Comparison of ENCODE assay signal across 15 mouse cellular contexts in the genomic region with DNA sequence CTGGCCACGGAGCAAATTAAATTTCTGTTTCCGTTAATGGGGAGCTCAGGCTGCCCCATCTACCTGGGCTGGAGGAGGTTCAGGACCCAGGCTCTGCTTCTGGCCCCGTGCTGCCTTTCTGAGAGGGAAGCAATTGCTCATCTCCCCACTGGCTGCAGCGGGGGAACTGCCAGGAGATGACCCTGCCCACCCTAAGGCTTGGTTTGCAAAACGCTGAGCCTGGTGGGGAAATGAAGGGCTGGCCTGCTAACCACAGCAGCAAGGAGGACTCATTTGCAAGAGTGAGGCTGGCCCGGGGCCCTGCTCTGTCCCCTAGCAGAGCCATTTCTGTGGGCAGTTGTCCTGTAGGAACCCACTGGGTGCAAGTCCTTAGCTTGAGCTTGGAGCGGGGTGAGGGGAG. TPM values are rescaled to one million over a fixed set of nuclear protein-coding genes. Genes with fewer than 3 reads are reported as not detected.
DNase-seq lines count a peak whose midpoint lies in the region; ATAC-seq lines count a peak whose summit lies in the region.
"Had no signal": no experiment of that assay in that cellular context is flagged by ENCODE, and none has a peak within 500 bp of the region (broad histone marks: within the 10 kb centered on the region; RNA-seq: fewer than 3 reads in every experiment).

No protein-coding gene starts in this region.

- no peak for ATAC-seq in neural tube, embryonic 12.5 days (ENCODE audit: low FRiP score, low read depth)
- ATAC-seq in granulocyte monocyte progenitor cell, adult 5-6 weeks (replicated peaks; ENCODE audit: poor library complexity, severe bottlenecking): peak; percentile 80
- no peak; the same call in 1 of the 2 replicates for ATAC-seq in liver, embryonic 13.5 days (ENCODE audit: low read depth)
- ATAC-seq in midbrain, embryonic 13.5 days: no peak
- ATAC-seq in forebrain, embryonic 14.5 days: no peak
- ATAC-seq: forebrain, embryonic 16.5 days had no signal

- no peaks in the 10 kb centered on the region for H3K36me3 ChIP-seq in neural tube, embryonic 12.5 days
- no peaks in the 10 kb centered on the region for H3K36me3 ChIP-seq in liver, embryonic 13.5 days
- no peaks in the 10 kb centered on the region for H3K36me3 ChIP-seq in midbrain, embryonic 13.5 days
- no peaks in the 10 kb centered on the region for H3K36me3 ChIP-seq in forebrain, embryonic 14.5 days (ENCODE audit: control insufficient read depth, insufficient read depth, low read length)

- no peak overlapping the region for H3K4me2 ChIP-seq in neural tube, embryonic 12.5 days (replicated peaks)
- no peak overlapping the region for H3K4me2 ChIP-seq in liver, embryonic 13.5 days
- no peak overlapping the region for H3K4me2 ChIP-seq in midbrain, embryonic 13.5 days (replicated peaks)
- H3K4me2 ChIP-seq in forebrain, embryonic 14.5 days (ENCODE audit: low read length): no peak overlapping the region

- H3K4me3 ChIP-seq in neural tube, embryonic 12.5 days: no peak overlapping the region
- H3K4me3 ChIP-seq in liver, embryonic 13.5 days (replicated peaks): no peak overlapping the region
- no peak overlapping the region for H3K4me3 ChIP-seq in midbrain, embryonic 13.5 days (replicated peaks)
- H3K4me3 ChIP-seq in forebrain, embryonic 14.5 days (ENCODE audit: low read depth, low read length): no peak overlapping the region
- H3K4me3 ChIP-seq: erythroblast, embryonic 14.5 days; left cerebral cortex, adult 2 months had no signal

- H3K4me1 ChIP-seq in neural tube, embryonic 12.5 days: no peaks in the 10 kb centered on the region
- peaks cover 26% of the 10 kb centered on the region for H3K4me1 ChIP-seq in liver, embryonic 13.5 days (replicated peaks)
- H3K4me1 ChIP-seq in midbrain, embryonic 13.5 days (replicated peaks): no peaks in the 10 kb centered on the region
- no peaks in the 10 kb centered on the region for H3K4me1 ChIP-seq in forebrain, embryonic 14.5 days (ENCODE audit: control insufficient read depth, insufficient read depth, low read length)

- 70% methylated on average over 7 of the region's 7 CpGs for WGBS in neural tube, embryonic 12.5 days
- WGBS in liver, embryonic 13.5 days (ENCODE audit: insufficient replicate concordance): 37% methylated on average over 7 of the region's 7 CpGs
- 78% methylated on average over 7 of the region's 7 CpGs for WGBS in midbrain, embryonic 13.5 days
- 82% methylated on average over 7 of the region's 7 CpGs for WGBS in forebrain, embryonic 14.5 days

- 0 out of 2 replicates have a peak overlapping the region, but pooled peaks have one; percentile 13 for H3K9ac ChIP-seq in neural tube, embryonic 12.5 days
- no peak overlapping the region for H3K9ac ChIP-seq in liver, embryonic 13.5 days
- H3K9ac ChIP-seq in midbrain, embryonic 13.5 days (replicated peaks): no peak overlapping the region
- no peak overlapping the region for H3K9ac ChIP-seq in forebrain, embryonic 14.5 days (ENCODE audit: low read length)

- 0 out of 2 replicates have a peak, but pooled peaks cover 4% of the 10 kb centered on the region for H3K9me3 ChIP-seq in neural tube, embryonic 12.5 days
- H3K9me3 ChIP-seq in liver, embryonic 13.5 days (replicated peaks): no peaks in the 10 kb centered on the region
- no peaks in the 10 kb centered on the region for H3K9me3 ChIP-seq in midbrain, embryonic 13.5 days
- H3K9me3 ChIP-seq in forebrain, embryonic 14.5 days (replicated peaks; ENCODE audit: control insufficient read depth, low read length): no peaks in the 10 kb centered on the region

- no peaks in the 10 kb centered on the region for H3K27me3 ChIP-seq in neural tube, embryonic 12.5 days (replicated peaks)
- no peaks in the 10 kb centered on the region for H3K27me3 ChIP-seq in liver, embryonic 13.5 days
- H3K27me3 ChIP-seq in midbrain, embryonic 13.5 days: no peaks in the 10 kb centered on the region
- no peaks in the 10 kb centered on the region for H3K27me3 ChIP-seq in forebrain, embryonic 14.5 days (replicated peaks; ENCODE audit: control insufficient read depth, insufficient read depth, low read length)

- no peak for DNase-seq in neural tube, embryonic 10.5 days (ENCODE audit: extremely low spot score, low spot score)
- no peak for DNase-seq in liver, embryonic 13.5 days
- no peak for DNase-seq in thymus, postnatal 36 days
- no peak for DNase-seq in forebrain, embryonic 14.5 days (ENCODE audit: low spot score)
- DNase-seq: adrenal gland, postnatal 14 days; cerebellum, postnatal 10 days; heart, postnatal 36 days; kidney, adult 9 months; right cerebral cortex, adult 18-20 months had no signal

- no peak overlapping the region for H3K27ac ChIP-seq in neural tube, embryonic 12.5 days
- H3K27ac ChIP-seq in liver, embryonic 13.5 days: peak overlapping the region; percentile 27; the same call in 1 of the 2 replicates
- no peak overlapping the region for H3K27ac ChIP-seq in midbrain, embryonic 13.5 days
- no peak overlapping the region for H3K27ac ChIP-seq in forebrain, embryonic 14.5 days (ENCODE audit: low read depth, low read length)
- H3K27ac ChIP-seq: left cerebral cortex, adult 2 months had no signal

RNA-seq across cellular contexts. Expression of a gene that starts 39.7 kb away (rescaled TPM):
- polyA plus RNA-seq in neural tube, embryonic 12.5 days (2016; fragmentation: Nextera tagmentation; extraction: Ambion mirVana): 2.1 and 2.2 TPM in 2 replicates
- 60.4 and 61.3 TPM in 2 replicates for total RNA-seq in granulocyte monocyte progenitor cell, adult 5-6 weeks (2014; fragmentation: Nextera tagmentation)
- 69.4 and 72.2 TPM in 2 replicates for total RNA-seq in granulocyte monocyte progenitor cell, adult 5-6 weeks (2017)
- 7.3 and 7.8 TPM in 2 replicates for polyA plus RNA-seq in liver, embryonic 13.5 days (2015; fragmentation: Nextera tagmentation; extraction: Ambion mirVana)
- polyA plus RNA-seq in midbrain, embryonic 13.5 days (2015; fragmentation: Nextera tagmentation; extraction: Ambion mirVana): 0.90 and 1.0 TPM in 2 replicates
- 0.45 and 0.58 TPM in 2 replicates for polyA plus RNA-seq in forebrain, embryonic 14.5 days (2014; fragmentation: Nextera tagmentation; extraction: Ambion mirVana)
